Mouse (Mus musculus) layer of hippocampus, postnatal 14 days (tissue): ENCODE data around the gene Rpl14. TPM values are rescaled to one million over a fixed set of nuclear protein-coding genes. Genes with fewer than 3 reads are reported as not detected.

Experiments
- DNase-seq, 2 experiments: peaks; one replicate each; pipeline ENCODE4 v3.0.0; 2021 to 2022; ENCODE audit warnings: low spot score in 2 of 2, mixed read lengths in 1 of 2
- total RNA-seq, 2 experiments: library from RNA; stranded (reverse); gene quantifications; 2 replicates each; pipeline ENCODE4 v1.2.3; 2021

The Rpl14 gene
- total RNA-seq, 2 experiments from 2014 or later, result 266 to 268 TPM

DNA sequence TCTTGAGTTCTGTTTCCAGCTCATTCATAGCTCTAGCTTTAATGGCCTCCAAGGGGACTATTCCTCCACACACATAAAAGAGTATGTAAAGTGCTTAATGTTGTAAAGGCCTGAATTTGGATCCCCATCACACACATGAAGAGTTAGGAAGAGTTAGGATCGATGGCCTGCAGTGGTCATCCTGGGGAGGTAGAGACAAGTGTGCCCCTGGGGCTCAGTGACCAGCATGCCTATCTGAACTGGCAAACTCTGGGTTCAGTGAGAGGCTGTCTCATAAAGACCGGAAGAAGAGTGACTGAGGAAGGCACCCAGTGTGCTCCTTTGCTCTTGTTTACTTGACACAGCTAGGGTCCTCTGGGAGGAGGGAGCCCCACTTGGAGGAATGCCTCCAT, 914 bp upstream of the Rpl14 start:
- no peak for DNase-seq

DNA sequence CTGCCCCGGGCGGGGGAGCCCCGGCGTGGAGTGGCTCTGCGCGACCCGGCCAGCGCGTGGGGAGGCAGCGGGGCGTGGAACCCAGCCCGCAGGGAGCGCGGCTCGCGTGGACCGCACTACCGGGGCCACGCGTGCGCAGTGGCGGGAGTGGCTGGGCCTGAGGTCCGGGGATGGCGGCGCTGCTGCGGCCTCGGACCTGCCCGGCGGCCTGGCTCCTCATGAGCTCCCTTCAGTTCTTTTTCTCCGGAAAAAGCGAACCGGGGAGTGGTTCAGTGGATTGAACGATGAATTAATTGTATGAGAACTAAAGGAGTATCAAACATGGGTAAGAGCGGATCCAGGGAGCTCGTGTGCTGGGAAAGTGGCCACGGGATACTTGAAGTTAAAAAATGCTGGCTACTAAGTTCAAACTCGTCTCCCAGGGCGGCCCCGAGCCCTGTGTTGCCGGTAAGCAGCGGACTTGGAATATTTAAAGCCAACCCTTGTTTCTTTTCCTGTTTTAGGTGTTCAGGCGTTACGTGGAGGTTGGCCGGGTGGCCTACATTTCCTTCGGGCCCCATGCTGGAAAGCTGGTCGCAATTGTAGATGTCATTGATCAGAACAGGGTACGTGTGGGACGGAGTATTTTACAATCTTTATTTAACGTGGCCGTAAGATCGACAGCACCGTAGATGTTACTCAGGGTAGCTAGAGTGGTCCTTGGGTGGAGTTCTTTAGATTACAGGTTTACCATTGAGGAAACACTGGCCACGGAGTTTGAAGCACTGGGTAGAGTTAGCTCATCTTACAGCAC, 545 bp downstream of the Rpl14 start:
- no peak for DNase-seq

DNA sequence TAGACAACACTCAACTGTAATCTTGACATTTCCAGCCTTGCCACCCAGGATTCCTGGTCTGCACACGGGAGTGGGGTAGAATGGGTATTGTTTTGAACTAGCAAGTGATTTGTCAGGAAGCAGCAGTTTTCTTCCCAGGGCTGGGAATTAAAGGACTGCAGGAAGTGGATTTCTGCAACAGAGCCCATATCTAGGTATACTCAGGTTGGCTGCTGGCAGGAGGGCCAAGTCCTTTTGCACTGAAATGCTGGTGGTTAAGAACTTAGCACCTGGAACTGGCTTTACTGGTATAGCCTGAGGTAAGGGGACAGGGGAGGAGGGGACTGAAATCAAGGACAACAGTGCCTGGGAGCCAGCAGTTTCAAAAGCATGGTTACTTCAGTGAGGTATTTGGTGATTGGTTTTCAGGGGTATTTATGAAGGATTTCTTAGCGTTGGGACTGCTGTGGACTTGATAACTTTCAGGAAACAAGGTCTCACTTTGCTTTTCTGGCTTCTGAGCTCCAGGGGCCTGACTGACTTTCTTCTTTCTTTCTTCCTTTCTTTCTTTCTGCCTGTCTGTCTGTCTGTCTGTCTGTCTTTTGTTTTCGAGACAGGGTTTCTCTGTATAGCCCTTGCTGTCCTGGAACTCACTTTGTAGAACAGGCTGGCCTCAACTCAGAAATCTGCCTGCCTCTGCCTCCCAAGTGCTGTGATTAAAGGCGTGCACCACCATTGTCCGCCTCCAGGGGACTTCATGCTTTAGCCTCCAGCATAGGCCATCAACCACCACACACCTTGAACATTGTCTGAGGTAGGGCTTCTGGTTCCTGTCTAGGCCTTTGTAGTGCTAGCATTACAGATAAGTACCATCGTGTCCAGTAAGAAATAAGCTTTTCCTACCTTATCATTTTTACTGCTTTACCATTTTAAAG, 4.8 kb downstream of the Rpl14 start:
- no peak for DNase-seq

DNA sequence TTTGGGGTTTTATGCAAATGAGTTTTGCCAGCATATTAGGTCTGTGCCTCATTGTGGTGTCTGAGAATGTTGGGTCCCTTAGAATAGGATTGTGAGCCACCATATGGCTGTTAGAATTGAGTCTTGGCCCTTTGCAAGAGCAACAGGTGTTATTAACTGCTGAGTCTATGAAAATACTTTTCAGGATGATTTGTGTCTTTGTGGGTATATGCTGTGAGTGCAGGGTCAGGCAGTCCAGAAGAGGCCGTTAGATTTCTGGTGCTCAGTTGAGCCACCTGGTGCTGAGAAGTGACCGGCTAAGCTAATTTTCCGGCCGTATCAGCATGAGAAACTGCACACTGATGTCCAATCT, 5.4 kb downstream of the Rpl14 start:
- DNase-seq, result no peak

DNA sequence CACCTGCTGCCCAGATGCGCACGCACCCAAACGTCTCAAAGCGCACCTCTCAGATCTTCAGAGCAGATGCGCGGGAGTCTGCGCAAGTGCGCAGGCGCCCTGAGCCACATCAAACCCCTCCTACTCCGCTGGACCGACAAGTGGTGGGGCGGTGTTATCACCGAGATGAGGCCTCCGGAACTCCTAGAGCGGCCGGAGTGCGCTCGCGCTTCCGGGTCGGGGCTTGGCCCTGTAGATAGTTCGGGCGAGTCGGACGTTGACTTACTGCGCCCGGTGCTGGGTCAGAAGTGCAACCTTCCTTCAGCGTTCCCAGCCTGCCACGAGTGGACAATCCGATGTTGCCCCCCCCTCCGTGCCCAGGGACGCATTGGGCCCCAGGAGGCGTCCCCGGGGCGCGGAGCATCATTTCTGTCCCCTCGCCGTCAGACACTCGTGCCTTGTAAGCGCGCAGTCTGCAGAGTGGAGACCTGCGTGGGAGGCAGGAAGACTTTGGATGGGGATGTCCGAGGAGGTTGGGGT, 5.9 kb downstream of the Rpl14 start:
- DNase-seq, result peak; percentile 70 to 86

DNA sequence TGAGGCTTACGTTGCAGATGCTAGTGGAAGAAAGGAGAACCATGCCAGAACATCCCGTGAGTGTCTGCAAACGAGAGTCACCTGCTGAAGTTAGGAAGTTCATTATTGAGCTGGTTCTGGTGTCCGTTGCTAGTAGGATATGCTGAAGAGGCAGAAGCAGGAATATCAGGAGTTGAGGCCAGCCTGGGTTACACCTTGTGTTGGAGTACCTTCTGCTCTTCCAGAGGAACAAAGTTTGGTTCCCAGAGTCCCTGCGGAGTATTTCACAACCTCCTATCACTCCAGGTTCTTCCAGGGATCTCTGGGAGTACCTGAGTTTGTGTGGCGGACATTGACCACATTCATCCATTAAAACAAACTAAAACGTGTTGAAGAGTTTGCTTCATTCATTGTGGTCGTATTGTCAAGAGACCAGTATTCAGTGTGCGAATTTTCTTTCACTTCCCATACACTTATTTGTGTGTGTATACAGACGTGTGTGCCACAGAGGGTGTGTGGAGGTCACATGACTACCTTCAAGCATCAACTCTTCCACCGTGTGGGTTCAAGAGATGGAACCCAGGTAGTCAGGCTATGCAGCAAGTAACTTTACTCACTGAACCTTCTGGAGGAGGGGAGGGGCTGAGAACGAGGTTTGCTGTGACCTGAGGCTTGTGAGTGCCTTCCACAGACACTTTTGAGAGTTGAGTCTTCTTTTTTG, 6.6 kb downstream of the Rpl14 start:
- no peak for DNase-seq

DNA sequence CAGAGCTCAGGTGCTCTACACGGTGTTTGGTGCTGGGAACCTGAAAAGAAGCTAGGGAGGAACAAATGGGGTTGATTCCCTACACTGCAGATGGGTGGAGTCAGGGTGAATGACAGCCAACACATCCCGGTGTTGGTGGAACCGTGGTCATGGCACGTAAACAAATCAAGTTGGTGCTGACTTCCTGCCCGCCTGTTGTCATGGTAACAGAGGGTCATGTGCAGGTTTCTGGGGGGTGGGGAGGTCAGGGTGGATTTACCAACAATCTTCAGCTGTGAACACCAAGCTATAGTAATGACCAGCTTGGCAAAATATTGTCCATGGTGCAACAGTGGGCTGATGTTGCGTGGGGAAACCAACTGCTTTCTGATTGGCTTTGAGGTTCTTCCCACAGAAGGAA, 7.5 kb downstream of the Rpl14 start:
- no peak for DNase-seq

DNA sequence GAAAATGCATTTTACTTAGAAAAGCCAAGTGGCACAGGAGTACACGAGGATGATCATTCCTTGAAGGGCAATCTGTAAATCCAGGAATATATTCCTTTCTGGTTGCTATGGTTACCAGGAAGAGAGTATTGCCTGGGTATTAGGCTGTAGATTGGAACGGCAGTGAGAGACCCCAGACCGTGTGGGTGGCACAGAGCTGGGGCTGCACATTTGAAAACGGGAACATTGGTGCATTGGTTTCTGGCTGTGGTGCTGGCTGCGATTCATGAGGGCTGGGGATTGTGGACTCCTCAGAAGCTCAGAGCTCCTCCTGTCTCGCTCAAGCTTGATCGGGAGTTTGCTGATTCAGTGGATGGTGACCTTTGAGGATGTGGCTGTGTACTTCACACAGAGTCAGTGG, 8.6 kb downstream of the Rpl14 start:
- DNase-seq, result no peak

DNA sequence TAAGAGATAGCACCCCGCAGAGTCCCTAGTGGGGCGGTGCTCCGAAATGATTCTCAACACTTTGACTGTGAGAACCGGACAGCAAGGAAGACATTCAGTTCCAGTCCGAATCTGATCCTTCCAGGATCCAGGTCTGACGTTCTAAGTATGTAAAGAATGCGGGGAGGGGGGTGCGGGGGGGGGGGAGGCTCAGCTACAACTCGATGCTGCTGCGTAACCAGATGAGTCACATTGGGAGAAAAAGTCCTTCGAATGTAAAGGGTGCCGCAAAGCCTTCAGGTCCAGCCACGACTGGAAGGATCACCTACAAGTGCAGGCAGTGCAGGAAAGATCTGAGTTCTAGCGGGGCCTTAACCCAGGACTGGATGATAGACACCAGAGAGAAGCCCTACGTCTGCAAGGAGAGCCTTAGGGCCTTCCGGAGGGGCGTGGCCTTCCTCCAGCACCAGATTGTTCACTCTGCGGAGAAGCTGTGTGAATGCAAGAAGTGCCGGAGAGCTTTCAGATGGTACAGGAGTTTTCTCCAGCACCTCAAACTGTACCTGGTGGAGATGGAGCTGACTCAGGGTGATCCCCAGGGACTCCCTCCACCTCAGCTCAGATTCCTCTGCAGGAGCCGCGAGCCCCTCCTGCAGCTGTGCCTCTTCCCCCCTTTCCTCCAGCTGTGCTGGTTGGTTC, 10.8 kb downstream of the Rpl14 start:
- DNase-seq, result no peak

DNA sequence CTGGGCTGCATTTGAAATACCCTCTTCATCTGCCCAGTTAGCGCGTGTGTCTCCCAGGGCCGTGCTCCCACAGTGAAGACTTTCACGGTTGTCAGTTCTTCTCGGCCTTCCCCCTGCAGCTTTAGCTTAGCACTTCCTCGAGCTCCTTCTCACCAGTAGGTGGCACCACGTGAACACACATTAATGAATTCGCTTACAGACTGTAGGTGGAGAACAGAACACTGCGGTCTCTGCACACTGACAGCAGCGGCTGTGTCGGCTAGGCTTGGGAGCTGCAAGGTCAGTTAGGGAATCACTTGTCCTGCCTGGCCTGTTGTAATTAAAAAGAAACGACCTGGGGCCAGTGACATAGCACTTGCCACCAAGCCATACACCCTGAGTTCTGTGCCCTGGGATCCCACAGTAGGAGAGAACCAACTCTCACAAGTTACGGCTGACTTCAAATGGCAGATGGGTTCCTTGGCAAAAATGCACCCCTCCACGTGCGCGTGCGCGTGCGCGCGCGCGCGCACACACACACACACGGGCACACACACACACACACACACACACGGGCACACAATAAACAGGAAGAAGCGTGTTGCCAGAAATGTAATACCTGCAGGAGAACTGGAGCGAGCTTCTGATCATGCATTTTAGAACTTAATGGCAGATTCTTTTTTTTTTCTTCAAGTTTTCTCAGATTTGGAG, 11.5 kb downstream of the Rpl14 start:
- peak; percentile 85 to 93 for DNase-seq

DNA sequence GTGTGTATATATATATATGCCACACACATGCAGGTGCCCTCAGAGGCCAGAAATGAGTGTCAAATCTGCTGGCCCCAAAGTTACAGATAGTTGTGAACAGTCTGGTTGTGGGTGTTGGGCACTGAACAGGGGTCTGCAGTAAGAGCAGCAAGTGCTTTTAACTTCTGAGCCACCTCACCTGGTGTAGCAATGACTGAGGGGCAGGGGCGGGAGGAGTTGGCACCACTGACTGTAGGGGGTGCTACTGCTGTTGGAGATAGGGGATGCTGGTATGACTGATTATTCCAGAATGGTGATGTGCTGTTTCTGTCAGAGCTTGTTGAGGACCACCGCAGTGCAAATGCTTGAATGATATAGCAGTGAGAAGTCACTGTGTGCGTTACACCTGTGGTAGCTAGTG, 12.1 kb downstream of the Rpl14 start:
- DNase-seq, result no peak

DNA sequence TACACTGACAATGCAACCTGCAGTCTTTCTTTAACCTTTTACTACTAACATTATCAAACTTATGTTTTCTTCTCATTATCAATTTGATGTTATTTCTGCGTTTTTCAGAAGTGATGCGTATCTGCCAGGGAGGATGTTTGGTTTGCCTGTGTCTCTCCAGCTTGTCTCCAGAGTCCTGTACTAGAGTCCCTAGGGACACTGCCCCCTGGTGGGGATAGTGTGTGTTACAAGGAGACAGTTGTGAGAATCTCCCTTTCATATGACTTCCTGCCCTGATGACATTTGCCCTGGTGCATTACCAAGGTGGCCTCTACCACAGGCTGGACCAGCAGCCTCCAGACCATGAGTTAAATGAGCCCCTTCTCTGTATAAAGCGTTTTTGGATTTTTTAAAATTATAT, 15.3 kb downstream of the Rpl14 start:
- peak; percentile 65 to 69 for DNase-seq

DNA sequence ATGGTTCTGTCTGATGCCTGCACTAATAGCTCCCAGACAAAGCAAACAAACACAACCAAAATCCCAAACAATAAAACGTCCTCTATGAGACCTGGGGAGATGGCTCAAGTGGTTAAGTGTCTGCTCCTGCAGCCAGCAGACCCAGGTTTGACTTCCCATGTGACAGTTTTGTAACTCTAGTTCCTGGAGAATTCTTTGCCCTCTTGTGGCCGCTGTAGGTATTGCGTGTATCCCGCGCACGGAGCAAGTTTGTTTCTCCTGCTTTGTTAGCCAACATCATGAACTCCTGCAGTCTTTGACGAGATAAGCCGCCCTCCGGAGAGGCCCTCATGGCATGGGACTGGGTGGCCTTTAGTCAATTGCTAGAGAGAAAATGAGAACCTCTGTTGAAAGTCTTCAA, 20.2 kb downstream of the Rpl14 start:
- DNase-seq, result peak; percentile 64 to 68

DNA sequence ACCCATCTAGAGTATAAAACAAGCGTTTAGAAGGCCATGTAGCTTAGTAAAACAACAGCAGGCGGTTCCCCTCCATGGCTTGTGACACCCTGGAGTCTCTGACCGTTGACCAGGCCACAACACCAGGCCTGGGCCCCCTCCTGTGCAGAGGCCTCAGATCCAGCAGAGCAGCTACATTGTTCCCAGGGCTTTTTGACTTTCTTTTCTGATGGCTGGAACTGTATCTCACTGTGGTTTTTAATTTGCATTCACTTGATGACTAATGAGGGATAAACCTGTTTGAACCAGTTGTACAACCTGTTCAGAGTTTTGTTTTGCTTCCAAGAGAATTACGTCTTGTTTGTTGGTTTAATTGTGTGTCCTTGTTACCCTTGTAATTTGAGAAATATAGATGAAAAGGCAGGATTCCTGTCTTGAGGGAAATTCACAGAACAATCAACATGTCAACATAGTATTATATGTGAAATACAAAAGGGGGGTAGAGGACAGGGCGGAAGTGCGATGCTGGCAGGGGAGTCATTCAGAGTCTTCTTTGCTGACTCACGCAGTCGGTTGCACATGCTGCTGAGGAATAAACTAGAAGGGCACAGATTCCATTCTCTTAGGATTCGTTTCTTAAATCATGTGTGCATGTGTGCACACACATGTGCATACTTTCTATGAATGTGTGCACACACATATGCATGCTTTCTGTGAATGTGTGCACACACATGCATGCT, 22.3 kb downstream of the Rpl14 start:
- no peak for DNase-seq

DNA sequence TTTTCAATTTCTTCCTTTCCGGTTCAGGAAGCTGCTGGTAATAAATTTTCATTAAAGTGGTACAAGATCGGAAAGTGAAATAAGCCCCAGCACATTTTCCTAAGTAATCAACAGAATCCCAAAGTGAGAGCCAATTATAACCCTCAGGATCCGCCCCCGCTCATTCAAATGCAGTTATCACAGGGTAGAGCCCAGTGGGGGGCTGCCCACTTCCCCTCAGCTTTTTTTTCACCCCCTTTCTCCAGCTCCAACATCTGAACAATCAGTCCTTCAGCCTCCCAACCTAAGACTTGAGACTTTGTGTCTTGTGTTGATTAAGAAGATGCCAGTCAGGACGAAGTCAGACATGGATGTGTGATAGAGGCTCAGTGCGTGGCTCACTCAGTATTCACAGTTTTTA, 23.6 kb downstream of the Rpl14 start:
- no peak for DNase-seq

DNA sequence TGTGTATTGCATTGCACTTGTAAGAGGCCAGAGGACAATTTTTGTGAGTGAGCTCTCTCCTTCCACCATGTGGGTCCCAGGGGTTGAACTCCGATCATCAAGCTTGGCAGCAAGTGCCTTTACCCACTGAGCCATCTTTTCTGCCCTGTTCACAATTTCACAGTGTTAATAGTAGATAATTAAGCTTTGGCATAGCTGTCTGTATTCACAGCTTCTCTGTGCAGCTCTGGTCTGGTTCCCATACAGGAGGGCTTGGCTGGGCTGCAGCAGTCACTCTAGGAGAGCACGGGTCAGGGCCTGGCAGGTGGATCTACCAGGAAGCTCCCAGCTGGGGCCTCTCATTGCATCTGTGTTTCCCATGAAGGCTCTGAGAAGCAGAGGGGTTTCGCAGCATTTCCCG, 24.1 kb downstream of the Rpl14 start:
- no peak for DNase-seq

DNA sequence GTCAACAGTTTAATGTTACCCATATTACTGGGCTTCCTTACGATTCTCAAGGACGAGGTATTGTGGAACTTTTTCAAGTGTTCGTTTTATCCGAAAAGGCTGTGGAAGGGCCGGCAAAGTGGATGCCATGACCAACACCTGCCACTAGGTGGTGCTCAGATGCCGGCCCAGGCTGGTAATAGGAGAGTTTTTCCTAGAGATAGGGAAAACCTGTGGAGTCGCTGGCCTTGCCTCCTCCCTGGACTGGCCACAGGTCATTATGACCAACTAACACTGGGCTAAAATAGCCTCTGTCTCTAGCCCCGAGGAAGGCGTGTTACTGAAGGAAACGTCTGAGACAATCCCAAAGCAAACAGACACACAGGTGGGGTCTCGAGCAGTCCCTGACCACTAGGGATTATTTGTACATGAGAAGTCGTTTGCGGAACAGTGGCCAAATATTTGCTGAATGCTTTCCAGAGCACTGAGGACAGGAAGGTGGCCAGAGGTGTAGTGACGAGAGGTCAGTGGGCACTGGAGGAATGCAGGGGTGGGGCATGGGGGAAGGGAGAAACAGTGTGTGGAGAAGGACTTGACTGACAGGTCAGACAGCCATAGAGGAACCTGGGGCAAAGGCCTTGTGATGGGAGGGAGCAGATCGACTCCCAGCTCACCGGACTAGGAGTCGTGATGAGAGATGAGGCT, 30.4 kb downstream of the Rpl14 start:
- peak; percentile 77 to 80 for DNase-seq

DNA sequence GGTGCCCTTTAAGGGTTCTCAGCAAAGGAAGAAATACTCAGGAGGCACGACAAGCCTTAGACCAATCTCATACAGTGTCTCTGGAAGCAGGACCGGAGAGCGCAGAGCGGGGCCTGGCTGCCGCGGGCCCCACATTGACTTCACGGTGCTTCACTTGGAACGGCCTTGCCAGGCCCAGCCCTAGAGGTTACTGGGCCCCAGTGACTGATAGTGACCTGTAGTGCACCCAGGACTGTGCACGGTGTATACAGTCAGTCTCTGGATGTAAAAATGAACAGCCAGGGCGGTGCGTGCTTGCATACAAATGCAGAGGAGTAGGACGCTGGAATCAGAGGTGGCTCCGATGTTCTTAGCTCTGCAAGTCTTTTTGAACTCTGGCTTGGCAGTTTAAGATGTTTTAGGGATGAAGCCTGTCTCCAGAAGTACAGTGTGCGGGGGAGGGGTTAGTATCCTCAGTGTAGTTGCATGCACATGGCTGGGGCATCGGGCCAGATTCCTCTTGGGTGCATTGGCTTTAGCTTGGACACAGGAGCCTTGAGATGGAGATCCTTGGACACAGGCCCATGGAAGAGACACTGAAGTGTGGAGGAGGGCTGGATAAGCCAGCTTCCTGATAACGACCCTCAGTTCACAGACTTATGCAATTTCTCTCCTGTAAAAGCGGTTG, 31.1 kb downstream of the Rpl14 start:
- no peak for DNase-seq
